Mouse (Mus musculus) embryo, embryonic 10.5 days (tissue): ENCODE results near the gene Sae1.
A peak's percentile ranks its signal among the peaks of the same experiment; 100 is the strongest.
"Not testable (repeated sequence)": the region's sequence is repeated elsewhere in the genome, so short reads cannot be mapped to it uniquely, and the experiment has no call there.

Experiments
- DNase-seq: peaks from one replicate; pipeline ENCODE4 v3.0.0-alpha.2; 2015; ENCODE audit warnings: low spot score

Sae1 gene

DNA sequence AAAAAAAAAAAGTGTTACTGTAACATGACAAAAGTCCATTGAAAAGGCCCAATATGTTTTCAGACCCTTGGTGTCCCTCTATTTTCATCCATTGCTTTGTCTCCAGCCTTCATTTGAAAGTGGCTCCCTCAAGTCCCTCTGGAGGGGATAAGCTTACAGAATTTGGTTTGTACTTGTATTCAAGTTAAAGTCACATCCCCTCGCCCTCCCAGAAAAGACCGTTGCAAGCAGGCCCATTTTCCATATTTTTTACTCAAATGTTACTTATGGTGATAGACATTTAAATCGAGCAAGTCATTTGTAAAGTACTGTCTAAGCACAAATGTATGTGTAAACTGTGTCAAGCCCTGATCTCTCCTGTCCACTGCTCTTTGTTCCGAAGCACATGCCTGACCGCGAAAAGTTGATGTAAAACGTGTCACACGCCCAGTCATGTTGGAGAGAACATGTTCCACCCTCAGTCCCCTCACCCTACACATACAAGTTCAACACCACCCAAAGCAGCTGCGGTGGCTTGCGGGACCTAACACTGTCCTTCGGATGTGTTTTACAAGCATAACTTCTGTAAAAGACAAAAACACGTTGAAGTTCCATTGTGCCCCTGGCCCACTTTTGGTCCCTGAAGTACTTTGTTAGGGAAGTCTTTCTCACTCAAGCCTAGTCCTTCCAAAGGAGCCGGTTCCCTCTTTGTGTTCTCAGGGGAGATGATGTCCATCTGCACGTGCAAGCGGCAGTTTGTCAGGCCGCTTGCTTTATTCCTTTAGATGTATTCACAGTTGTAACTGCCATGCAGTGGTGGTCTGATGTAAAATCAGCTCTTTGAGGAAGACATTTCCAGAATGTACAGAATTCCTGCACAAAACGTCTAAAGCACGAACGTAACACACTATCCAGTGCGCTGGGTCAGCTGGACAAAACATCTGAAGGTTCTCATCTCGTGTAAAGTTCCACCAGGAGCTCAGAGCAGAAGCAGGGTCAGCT lies 15.7 kb upstream of the Sae1 start:
- peak; percentile 66 for DNase-seq

DNA sequence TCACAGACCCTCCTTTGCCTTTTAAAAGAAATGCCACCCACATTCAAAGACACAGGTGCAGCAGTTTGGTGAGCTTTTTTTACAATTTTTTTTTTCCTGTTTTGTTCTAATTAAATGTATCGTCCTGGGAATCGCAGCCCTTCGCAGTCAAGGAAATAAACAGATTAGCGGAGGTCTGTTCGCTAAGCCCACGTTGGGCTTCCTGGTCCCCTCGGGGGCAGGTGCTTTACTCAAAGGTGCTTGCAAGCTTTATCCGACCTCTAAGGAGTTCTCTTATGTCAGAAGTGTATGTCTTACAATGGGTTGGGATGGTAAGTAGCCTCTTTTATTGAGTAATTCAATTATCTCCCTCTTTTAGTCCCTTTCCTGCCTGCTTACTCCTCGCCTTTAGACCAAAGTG lies 14.8 kb upstream of the Sae1 start:
- DNase-seq: no peak

DNA sequence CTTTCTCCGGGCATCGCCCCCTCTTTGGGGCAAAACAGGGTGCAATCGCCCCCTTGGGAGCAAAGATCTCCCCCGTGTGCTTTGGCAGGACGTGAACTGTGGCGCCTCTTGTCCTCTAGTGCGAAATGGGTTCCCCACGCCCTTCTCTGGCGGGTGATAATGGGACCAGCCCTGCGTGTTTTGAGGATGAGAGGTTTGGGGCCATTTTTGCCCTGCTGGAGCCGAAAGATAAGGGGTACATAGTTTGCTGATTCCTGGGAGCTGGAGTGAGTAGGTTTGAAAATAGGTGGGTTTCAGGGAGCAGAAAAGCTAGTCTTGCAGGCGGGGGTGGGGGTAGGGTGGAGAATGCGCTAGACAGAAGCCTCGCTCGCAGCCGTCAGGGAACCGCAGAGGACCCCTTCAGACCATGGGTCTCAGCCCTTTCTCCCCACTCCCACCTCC lies 14.4 kb upstream of the Sae1 start:
- DNase-seq: peak; percentile 64

DNA sequence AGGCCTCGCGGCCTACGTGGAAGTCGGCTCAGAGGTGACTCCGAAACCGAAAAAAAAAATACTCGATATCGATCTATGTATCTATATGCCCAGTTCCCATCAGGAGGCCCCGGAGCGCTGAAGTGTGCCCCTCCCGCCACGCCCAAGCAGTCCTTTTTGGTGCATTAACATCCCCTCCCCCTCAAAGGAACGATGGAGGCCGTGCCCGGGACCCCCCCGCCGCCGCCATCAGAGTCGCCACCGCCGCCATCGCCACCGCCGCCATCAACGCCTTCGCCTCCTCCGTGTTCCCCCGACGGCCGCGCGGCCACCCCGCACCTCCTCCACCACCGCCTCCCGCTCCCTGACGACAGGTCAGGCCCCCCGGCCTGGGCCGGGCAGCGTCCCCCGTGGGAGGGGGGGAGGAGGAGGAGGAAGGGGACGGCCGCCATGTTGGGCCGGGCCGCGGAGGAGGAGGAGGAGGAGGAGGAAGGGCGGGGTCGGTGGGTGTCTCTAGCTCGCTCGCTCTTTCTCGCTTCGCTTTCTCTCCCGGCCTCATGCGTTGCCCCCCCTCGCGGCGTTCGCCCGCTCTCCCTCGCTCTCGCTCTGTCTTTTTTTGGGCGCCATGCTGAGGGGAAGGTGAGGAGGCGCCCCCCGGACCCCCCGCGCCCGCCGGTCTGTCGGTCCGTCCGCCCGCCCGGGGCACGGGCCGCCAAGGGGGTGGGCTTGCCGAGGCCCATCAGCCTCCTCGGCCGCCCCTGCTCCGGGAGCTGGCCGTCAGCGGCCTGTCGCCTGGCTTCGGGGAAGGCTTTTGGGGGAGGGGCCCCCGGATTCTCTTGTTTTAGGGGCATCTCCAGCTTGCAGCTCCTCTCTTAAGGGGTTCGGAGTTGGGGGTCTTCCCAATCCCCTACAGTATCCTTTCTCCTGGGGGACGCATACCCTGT lies 13.3 kb upstream of the Sae1 start, which contains the start of gene Zc3h4:
TSS of gene Zc3h4 (plus strand) at position 222 of the 923 bp plus-strand sequence.
- peak; percentile 92 for DNase-seq

GRCm38 (mm10) chr7:16399820-16400688 lies 12.4 kb upstream of the Sae1 start:
- peak; percentile 100 for DNase-seq

- peak; percentile 96 for DNase-seq
Observed at GRCm38 (mm10) chr7:16399098-16399819, 11.7 kb upstream of the Sae1 start.

DNA sequence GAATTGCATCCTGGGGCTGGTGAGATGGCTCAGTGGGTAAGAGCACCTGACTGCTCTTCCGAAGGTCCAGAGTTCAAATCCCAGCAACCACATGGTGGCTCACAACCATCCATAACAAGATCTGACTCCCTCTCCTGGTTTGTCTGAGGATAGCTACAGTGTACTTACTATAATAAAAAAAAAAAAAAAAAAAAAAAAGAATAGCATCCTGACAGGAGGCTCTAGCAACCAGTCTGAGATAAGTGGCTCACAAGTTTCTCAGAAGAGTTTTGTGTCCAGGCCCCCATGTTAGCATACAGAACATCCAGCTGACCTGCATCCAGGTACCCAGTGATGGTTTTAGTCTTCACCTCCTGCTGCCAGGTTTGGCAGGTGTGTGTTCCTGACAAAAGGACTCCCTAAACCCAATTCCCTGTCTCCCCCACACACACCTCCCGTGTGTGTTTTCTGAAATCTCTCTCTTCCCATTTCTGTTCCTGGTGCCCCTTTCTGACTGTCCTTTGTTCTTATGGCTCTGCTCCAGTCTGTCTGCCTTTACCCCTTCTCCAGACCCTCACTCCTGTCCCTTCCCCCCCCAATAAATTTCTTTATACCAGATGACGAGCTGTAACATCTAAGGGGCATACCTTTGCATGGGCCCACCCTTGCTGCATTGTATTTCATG lies 10.9 kb upstream of the Sae1 start:
- DNase-seq: peak; percentile 14

DNA sequence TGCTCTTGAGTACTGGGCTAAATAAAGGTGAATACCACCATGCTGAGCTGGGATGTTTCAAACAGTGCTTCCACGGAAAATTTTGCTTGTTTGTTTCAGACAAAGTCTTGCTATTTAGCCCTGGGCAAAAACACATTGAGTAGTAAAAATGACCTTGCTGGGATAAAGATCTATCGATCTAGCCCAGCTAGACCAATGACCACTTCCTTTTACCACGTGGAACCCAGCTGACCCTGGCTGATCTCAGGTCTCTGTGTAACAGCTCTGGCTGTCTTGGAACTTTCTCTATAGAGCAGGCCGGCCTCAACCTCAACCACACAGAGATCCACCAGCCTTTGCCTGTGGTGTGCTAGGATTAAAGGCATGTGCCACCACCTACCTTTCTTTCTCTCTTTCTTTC lies 9.9 kb upstream of the Sae1 start:
- no peak for DNase-seq

DNA sequence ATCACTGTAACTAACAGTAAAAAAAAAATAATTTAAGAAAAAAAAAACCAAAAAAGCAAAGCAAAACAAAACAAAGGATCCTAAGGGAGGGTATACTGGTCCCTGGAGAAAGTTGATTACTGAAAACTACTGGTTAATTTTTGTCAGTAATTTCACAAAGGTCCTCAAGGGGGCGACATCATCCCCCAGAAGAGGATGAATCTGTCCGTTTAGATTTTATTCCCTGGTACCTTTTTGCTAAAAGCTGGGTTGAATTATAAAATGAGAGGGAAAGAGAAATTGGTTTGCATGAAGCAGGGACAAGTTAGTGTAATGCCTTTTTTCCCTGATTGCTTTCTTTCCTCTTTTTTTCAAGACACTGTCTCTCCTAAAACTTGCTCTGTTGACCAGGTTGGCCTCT lies 8.3 kb upstream of the Sae1 start:
- DNase-seq: peak; percentile 78

DNA sequence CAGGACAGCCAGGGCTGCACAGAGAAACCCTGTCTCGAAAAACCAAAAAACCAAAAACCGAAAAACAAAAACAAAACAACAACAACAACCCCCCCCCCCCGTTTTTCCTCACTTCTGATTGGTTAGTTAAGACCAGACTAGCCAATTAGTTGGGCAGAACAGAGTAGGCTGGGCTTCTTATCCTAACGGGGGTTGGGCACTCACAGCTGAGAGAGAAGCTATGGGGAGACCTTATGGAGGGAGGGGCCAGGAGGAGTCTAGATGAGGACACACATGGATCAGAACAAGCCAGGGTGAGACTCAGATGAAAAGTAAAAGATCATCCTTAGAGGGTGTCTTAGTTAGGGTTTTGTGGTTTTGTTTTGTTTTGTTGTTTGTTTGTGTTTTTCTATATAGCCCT lies 5.3 kb upstream of the Sae1 start:
- DNase-seq: no peak

DNA sequence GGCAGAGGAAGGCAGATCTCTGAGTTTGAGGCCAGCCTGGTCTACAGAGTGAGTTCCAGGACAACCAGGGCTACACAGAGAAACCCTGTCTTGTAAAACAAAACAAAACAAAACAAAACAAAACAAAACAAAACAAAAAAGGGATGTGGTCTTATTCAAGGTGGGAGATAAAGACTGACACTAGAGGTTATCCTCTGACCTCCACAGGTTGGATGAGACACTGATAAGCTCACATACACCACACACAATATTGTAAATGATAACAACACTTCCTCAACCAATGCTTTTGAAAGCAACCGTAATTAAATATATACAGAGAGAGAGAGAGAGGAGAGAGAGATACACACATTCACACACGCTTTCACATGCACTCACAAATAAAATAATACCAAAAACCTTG lies 2.3 kb upstream of the Sae1 start:
- DNase-seq: not testable (repeated sequence)

GRCm38 (mm10) chr7:16376505-16376904 lies 11.1 kb downstream of the Sae1 start:
- peak; percentile 36 for DNase-seq

GRCm38 (mm10) chr7:16374989-16375388 lies 12.6 kb downstream of the Sae1 start:
- no peak for DNase-seq

- no peak for DNase-seq
Observed at GRCm38 (mm10) chr7:16373719-16374118, 13.9 kb downstream of the Sae1 start.

- DNase-seq: no peak
Observed at GRCm38 (mm10) chr7:16370596-16370995, 17.0 kb downstream of the Sae1 start.

DNA sequence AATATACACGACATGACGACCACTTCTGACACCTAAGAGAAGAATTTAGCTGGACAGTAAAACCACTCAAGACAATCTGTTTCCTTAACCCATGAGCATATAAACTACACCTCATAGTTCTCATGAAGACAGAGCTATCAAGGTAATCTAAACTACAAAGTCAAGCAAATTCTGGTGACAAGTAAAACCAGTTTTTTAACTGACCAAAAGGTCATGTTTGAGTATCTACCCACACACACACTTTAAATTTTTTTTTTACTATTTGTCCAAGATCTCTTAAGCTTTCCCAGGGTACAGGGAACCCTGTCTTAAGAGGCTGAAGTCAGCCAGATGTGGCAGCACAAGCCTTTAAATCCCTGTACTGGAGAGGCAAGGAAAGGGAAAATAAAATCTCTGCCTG lies 18.8 kb downstream of the Sae1 start:
- DNase-seq: no peak

- DNase-seq: no peak
Observed at GRCm38 (mm10) chr7:16366669-16367068, 20.9 kb downstream of the Sae1 start.

GRCm38 (mm10) chr7:16366133-16366646 lies 21.4 kb downstream of the Sae1 start:
- DNase-seq: no peak

- peak; percentile 86 for DNase-seq
Observed at GRCm38 (mm10) chr7:16364901-16365500, 22.6 kb downstream of the Sae1 start.

DNA sequence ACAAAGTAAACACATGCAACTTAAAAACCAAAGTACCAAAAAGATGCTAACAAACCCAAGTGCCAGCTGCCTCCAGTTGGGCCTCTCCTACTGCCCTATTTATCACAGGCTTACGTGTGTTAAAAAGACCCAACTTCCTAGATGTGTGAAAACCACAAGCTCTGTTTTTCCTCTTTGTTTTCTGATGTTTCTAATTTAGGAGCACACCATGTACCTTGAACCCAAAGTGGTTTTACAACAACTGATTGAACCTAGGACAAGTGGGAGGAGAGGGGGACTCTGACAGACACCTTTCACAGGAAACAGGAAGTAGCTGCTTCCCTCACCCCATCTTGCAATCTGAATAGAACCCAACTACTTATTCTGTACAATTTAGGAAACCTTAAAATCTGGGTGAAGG lies 23.3 kb downstream of the Sae1 start:
- no peak for DNase-seq
